Mouse (Mus musculus): ENCODE measurements around the gene Chrna5. TPM values are rescaled to one million over a fixed set of nuclear protein-coding genes. Genes with fewer than 3 reads are reported as not detected.
A peak's percentile ranks its signal among the peaks of the same experiment; 100 is the strongest.

Chrna5 gene
- polyA plus RNA-seq, 1 experiment from 2014 or later = not detected

DNA sequence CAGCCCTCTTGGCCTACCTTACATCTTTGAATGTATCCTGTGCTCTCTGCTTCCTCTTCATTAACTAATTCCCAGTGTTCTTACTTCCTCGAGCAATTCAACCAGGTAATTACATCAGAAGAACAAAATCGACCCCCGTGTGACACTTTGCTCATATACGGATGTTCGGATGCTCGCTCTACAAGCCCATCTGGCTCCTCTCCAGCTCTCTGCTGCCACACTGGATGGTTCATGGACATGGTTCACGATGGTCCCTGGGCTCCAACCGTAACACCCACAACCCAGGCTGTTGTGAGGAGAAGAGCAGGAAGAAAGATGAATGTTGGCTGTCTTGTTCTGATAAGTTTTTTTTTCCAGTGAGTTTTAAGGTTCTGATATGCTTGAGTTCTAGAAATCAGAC lies 58.3 kb downstream of the Chrna5 start:
- WGBS (ENCODE audit: insufficient replicate concordance) = 62% methylated on average over 8 of the region's 8 CpGs
- no peak overlapping the region for H3K4me3 ChIP-seq (ENCODE audit: low read depth, low read length)
- no peak overlapping the region for H3K27ac ChIP-seq (ENCODE audit: low read length)
- no peak overlapping the region for H3K9ac ChIP-seq (ENCODE audit: low read depth, low read length)
- no peaks in the 10 kb centered on the region for H3K9me3 ChIP-seq (replicated peaks; ENCODE audit: control insufficient read depth, low read length)
- no peak for ATAC-seq (ENCODE audit: low read depth)
- no peaks in the 10 kb centered on the region for H3K27me3 ChIP-seq (ENCODE audit: control insufficient read depth, insufficient read depth, low read depth, low read length)
- H3K36me3 ChIP-seq (ENCODE audit: control insufficient read depth, insufficient read depth) = no peaks in the 10 kb centered on the region
- H3K4me1 ChIP-seq (ENCODE audit: control insufficient read depth, low read depth, low read length) = no peaks in the 10 kb centered on the region
- no peak overlapping the region for H3K4me2 ChIP-seq (ENCODE audit: low read depth, low read length)

- no peak overlapping the region for H3K4me3 ChIP-seq (ENCODE audit: low read depth, low read length)
- H3K27ac ChIP-seq (ENCODE audit: low read length) = no peak overlapping the region
- ATAC-seq (ENCODE audit: low read depth) = no peak
- no peaks in the 10 kb centered on the region for H3K9me3 ChIP-seq (replicated peaks; ENCODE audit: control insufficient read depth, low read length)
- no peaks in the 10 kb centered on the region for H3K36me3 ChIP-seq (ENCODE audit: control insufficient read depth, insufficient read depth)
- WGBS (ENCODE audit: insufficient replicate concordance) = 56% methylated on average over 5 of the region's 5 CpGs
- H3K9ac ChIP-seq (ENCODE audit: low read depth, low read length) = no peak overlapping the region
- H3K4me2 ChIP-seq (ENCODE audit: low read depth, low read length) = no peak overlapping the region
- no peaks in the 10 kb centered on the region for H3K4me1 ChIP-seq (ENCODE audit: control insufficient read depth, low read depth, low read length)
- no peaks in the 10 kb centered on the region for H3K27me3 ChIP-seq (ENCODE audit: control insufficient read depth, insufficient read depth, low read depth, low read length)
These were observed 59.3 kb downstream of the Chrna5 start for GRCm38 (mm10) chr9:55039983-55040382.

- Histone ChIP-seq H3K4me2 (ENCODE audit: low read depth, low read length) (no peak overlapping the region), H3K36me3 (ENCODE audit: control insufficient read depth, insufficient read depth) (no peaks in the 10 kb centered on the region), H3K27me3 (ENCODE audit: control insufficient read depth, insufficient read depth, low read depth, low read length) (no peaks in the 10 kb centered on the region), H3K9ac (ENCODE audit: low read depth, low read length) (no peak overlapping the region), H3K4me1 (ENCODE audit: control insufficient read depth, low read depth, low read length) (no peaks in the 10 kb centered on the region), H3K4me3 (ENCODE audit: low read depth, low read length) (no peak overlapping the region), H3K9me3 (replicated peaks; ENCODE audit: control insufficient read depth, low read length) (no peaks in the 10 kb centered on the region), H3K27ac (ENCODE audit: low read length) (no peak overlapping the region)
- no peak for ATAC-seq (ENCODE audit: low read depth)
- 56% methylated on average over 2 of the region's 2 CpGs for WGBS (ENCODE audit: insufficient replicate concordance)
These were observed 60.7 kb downstream of the Chrna5 start for GRCm38 (mm10) chr9:55041389-55041788.

DNA sequence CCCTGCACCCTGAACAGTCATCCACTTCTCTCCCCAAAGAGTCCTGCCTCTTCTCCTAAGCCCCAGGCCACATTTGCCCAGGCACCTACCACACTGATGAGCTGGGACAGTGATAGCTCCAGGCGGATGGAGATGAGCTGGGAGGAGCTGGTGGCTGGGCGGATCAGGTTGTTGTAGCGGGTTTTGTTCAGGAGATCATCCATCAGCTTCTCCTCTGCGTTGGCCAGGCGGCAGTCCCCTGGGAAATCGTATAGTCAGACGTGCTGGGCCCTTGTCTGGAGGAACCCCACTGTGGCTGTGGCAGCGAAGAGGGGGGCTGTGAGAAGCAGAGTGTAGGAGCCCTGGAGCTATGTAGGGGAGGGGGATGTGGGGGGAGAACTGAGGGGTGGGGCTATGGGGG lies 63.0 kb downstream of the Chrna5 start:
- WGBS (ENCODE audit: insufficient replicate concordance) = 28% methylated on average over 8 of the region's 8 CpGs
- Histone ChIP-seq H3K27me3 (ENCODE audit: control insufficient read depth, insufficient read depth, low read depth, low read length) (peaks cover 2% of the 10 kb centered on the region; the same call in 1 of the 2 replicates), H3K4me2 (ENCODE audit: low read depth, low read length) (no peak overlapping the region), H3K4me3 (ENCODE audit: low read depth, low read length) (no peak overlapping the region), H3K4me1 (ENCODE audit: control insufficient read depth, low read depth, low read length) (no peaks in the 10 kb centered on the region), H3K9ac (ENCODE audit: low read depth, low read length) (no peak overlapping the region), H3K27ac (ENCODE audit: low read length) (no peak overlapping the region), H3K9me3 (replicated peaks; ENCODE audit: control insufficient read depth, low read length) (no peaks in the 10 kb centered on the region), H3K36me3 (ENCODE audit: control insufficient read depth, insufficient read depth) (no peaks in the 10 kb centered on the region)
- no peak for ATAC-seq (ENCODE audit: low read depth)

GRCm38 (mm10) chr9:55045001-55045400 lies 64.3 kb downstream of the Chrna5 start:
- H3K4me3 ChIP-seq (ENCODE audit: low read depth, low read length) = no peak overlapping the region
- 51% methylated on average over 2 of the region's 2 CpGs for WGBS (ENCODE audit: insufficient replicate concordance)
- ATAC-seq (ENCODE audit: low read depth) = no peak
- H3K4me2 ChIP-seq (ENCODE audit: low read depth, low read length) = no peak overlapping the region
- no peaks in the 10 kb centered on the region for H3K4me1 ChIP-seq (ENCODE audit: control insufficient read depth, low read depth, low read length)
- H3K9ac ChIP-seq (ENCODE audit: low read depth, low read length) = no peak overlapping the region
- H3K36me3 ChIP-seq (ENCODE audit: control insufficient read depth, insufficient read depth) = no peaks in the 10 kb centered on the region
- no peak overlapping the region for H3K27ac ChIP-seq (ENCODE audit: low read length)
- no peaks in the 10 kb centered on the region for H3K9me3 ChIP-seq (replicated peaks; ENCODE audit: control insufficient read depth, low read length)
- H3K27me3 ChIP-seq (ENCODE audit: control insufficient read depth, insufficient read depth, low read depth, low read length) = peaks cover 2% of the 10 kb centered on the region; the same call in 1 of the 2 replicates

- Histone ChIP-seq H3K27ac (ENCODE audit: low read length) (no peak overlapping the region), H3K4me1 (ENCODE audit: control insufficient read depth, low read depth, low read length) (no peaks in the 10 kb centered on the region), H3K4me2 (ENCODE audit: low read depth, low read length) (no peak overlapping the region), H3K36me3 (ENCODE audit: control insufficient read depth, insufficient read depth) (no peaks in the 10 kb centered on the region), H3K27me3 (ENCODE audit: control insufficient read depth, insufficient read depth, low read depth, low read length) (peaks cover 2% of the 10 kb centered on the region), H3K9me3 (replicated peaks; ENCODE audit: control insufficient read depth, low read length) (no peaks in the 10 kb centered on the region), H3K4me3 (ENCODE audit: low read depth, low read length) (no peak overlapping the region), H3K9ac (ENCODE audit: low read depth, low read length) (no peak overlapping the region)
- ATAC-seq (ENCODE audit: low read depth) = no peak
- WGBS (ENCODE audit: insufficient replicate concordance) = 1% methylated on average over 3 of the region's 3 CpGs
These were observed 66.1 kb downstream of the Chrna5 start for GRCm38 (mm10) chr9:55046764-55047163.

- H3K27me3 ChIP-seq (ENCODE audit: control insufficient read depth, insufficient read depth, low read depth, low read length) = peaks cover 2% of the 10 kb centered on the region
- no peaks in the 10 kb centered on the region for H3K4me1 ChIP-seq (ENCODE audit: control insufficient read depth, low read depth, low read length)
- no peaks in the 10 kb centered on the region for H3K9me3 ChIP-seq (replicated peaks; ENCODE audit: control insufficient read depth, low read length)
- no peak for ATAC-seq (ENCODE audit: low read depth)
- WGBS (ENCODE audit: insufficient replicate concordance) = 1% methylated on average over 23 of the region's 23 CpGs
- peak within 1 kb of the TSS; percentile 17; the same call in 1 of the 2 replicates for H3K4me3 ChIP-seq (ENCODE audit: low read depth, low read length)
- H3K36me3 ChIP-seq (ENCODE audit: control insufficient read depth, insufficient read depth) = no peaks in the 10 kb centered on the region
- no peak within 1 kb of the TSS for H3K27ac ChIP-seq (ENCODE audit: low read length)
- no peak within 1 kb of the TSS for H3K9ac ChIP-seq (ENCODE audit: low read depth, low read length)
- H3K4me2 ChIP-seq (ENCODE audit: low read depth, low read length) = peak within 1 kb of the TSS; percentile 53
These were observed 67.7 kb downstream of the Chrna5 start, which contains the start of gene Chrnb4 for GRCm38 (mm10) chr9:55048211-55048880. TSS of gene Chrnb4 (minus strand) at chr9:55048779.

- Histone ChIP-seq H3K4me2 (ENCODE audit: low read depth, low read length) (no peak overlapping the region), H3K9me3 (replicated peaks; ENCODE audit: control insufficient read depth, low read length) (no peaks in the 10 kb centered on the region), H3K27ac (ENCODE audit: low read length) (no peak overlapping the region), H3K4me1 (ENCODE audit: control insufficient read depth, low read depth, low read length) (no peaks in the 10 kb centered on the region), H3K27me3 (ENCODE audit: control insufficient read depth, insufficient read depth, low read depth, low read length) (no peaks in the 10 kb centered on the region; the same call in 1 of the 2 replicates), H3K4me3 (ENCODE audit: low read depth, low read length) (no peak overlapping the region), H3K9ac (ENCODE audit: low read depth, low read length) (no peak overlapping the region), H3K36me3 (ENCODE audit: control insufficient read depth, insufficient read depth) (no peaks in the 10 kb centered on the region)
- WGBS (ENCODE audit: insufficient replicate concordance) = 46% methylated on average over 2 of the region's 2 CpGs
- peak; percentile 59; the same call in 1 of the 2 replicates for ATAC-seq (ENCODE audit: low read depth)
These were observed 74.8 kb downstream of the Chrna5 start for GRCm38 (mm10) chr9:55055386-55055930.

Data from liver, embryonic 16.5 days (tissue).